16 mouse cellular contexts compared by ENCODE assay signal in the genomic region with DNA sequence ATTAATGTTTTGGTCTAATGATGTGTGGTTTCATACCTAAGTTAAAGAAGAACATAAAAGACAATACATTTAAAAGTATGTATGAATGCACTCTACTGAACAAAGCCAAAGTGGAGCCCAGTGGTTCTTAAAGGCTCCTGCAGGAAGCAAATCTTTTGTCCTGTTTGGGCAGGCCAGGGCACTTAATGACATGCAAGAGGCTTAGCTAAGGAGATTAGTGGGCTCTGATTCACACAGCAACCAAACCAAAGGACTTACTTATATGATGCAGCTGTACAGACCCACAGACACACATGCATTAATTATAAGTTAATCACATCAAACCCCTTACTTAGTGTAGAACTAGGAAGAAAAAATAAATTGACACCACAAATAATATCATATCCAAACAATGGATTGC.
"Had no signal": no experiment of that assay in that cellular context is flagged by ENCODE, and none has a peak within 500 bp of the region (broad histone marks: within the 10 kb centered on the region; RNA-seq: fewer than 3 reads in every experiment).

No protein-coding gene starts in this region.

- H3K36me3 ChIP-seq: limb, embryonic 15.5 days; liver, embryonic 12.5 days; neural tube, embryonic 15.5 days had no signal

- H3K4me2 ChIP-seq: limb, embryonic 15.5 days; liver, embryonic 12.5 days; lung, embryonic 14.5 days; neural tube, embryonic 15.5 days had no signal

- H3K27me3 ChIP-seq: limb, embryonic 15.5 days; liver, embryonic 12.5 days had no signal

- H3K9me3 ChIP-seq: limb, embryonic 15.5 days; liver, embryonic 12.5 days; neural tube, embryonic 15.5 days had no signal

- H3K4me1 ChIP-seq: limb, embryonic 15.5 days; liver, embryonic 12.5 days; neural tube, embryonic 15.5 days had no signal

- H3K27ac ChIP-seq: kidney, postnatal 0 days; limb, embryonic 15.5 days; liver, embryonic 12.5 days; neural tube, embryonic 15.5 days; stomach, postnatal 0 days had no signal

- H3K4me3 ChIP-seq: limb, embryonic 15.5 days; liver, embryonic 12.5 days; myocyte; neural tube, embryonic 15.5 days had no signal

- ATAC-seq: liver, embryonic 12.5 days had no signal

- DNase-seq: kidney, adult 11 months; kidney, adult 9 months; kidney, postnatal 36 days; layer of hippocampus, adult 9-11 months; layer of hippocampus, postnatal 36 days; lung, embryonic 14.5 days; lung, postnatal 10 days; lung, postnatal 4 days; right cerebral cortex, adult 18-20 months; right cerebral cortex, postnatal 25 days had no signal

- H3K9ac ChIP-seq: limb, embryonic 15.5 days; liver, embryonic 12.5 days; lung, embryonic 14.5 days; neural tube, embryonic 15.5 days had no signal
